Mouse (Mus musculus) megakaryocyte, embryonic 14.5 days (primary cell): ENCODE data around the gene Adamtsl1. TPM values are rescaled to one million over a fixed set of nuclear protein-coding genes. Genes with fewer than 3 reads are reported as not detected.

Source experiments
- H3K27me3 ChIP-seq: replicated peaks from 2 replicates; pipeline ENCODE3; 2012; ENCODE audit warnings: inconsistent platforms
- H3K36me3 ChIP-seq: replicated peaks from 2 replicates; pipeline ENCODE3; 2012; ENCODE audit warnings: low read length, inconsistent platforms, mixed read lengths
- H3K4me1 ChIP-seq: 2 replicates; pipeline ENCODE4 v1.6.1; 2012; ENCODE audit warnings: inconsistent platforms
- H3K4me3 ChIP-seq: replicated peaks from 2 replicates; pipeline ENCODE3; 2012; ENCODE audit warnings: moderate library complexity, mild to moderate bottlenecking, inconsistent platforms
- H3K9me3 ChIP-seq: 2 replicates; pipeline ENCODE4 v1.6.1; 2012; ENCODE audit warnings: inconsistent platforms
- FLI1 ChIP-seq: IDR thresholded peaks from 2 replicates; pipeline ENCODE4 v1.6.1; 2012; ENCODE audit warnings: low read length, inconsistent platforms, mixed read lengths
- GATA1 ChIP-seq: IDR thresholded peaks from 3 replicates; pipeline ENCODE4 v1.6.1; 2012; ENCODE audit warnings: mixed read lengths, low read length, inconsistent platforms, borderline replicate concordance
- polyA plus RNA-seq: library from polyadenylated mRNA; stranded (reverse); fragments of >175 nt; gene quantifications from 2 replicates; pipeline ENCODE4 v1.2.3, GENCODE M21; 2012; ENCODE audit warnings: low replicate concordance; ENCODE audit not compliant: insufficient read depth

Gene Adamtsl1
- polyA plus RNA-seq, result 0.44 and 2.0 TPM in 2 replicates

DNA sequence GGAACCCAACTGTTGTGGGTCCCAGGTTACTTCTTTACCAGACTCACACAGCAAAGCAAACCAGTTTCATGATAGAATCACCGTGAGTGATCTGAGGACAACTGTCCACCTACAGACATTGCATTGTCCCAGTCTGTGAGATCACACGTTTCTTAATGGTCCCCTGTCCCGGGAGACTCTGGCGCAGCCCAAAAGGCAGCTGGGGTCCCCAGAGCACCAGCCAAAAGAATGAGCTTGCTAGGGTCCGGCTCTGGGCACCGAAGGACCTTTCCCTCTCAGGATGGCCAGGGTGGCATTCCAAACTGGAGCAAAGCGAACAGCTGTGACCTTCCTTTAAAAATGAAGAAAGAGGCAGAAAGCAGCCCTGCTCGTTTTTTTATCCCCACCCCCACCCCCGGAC lies at the start of gene Adamtsl1:
TSS of gene Adamtsl1 (plus strand) at position 381 of the 400 bp plus-strand sequence.
- H3K36me3 ChIP-seq, result no peaks in the 10 kb centered on the region
- H3K27me3 ChIP-seq, result peaks cover 8% of the 10 kb centered on the region
- H3K4me3 ChIP-seq, result peak within 1 kb of the TSS; percentile 65
- peaks cover 4% of the 10 kb centered on the region; the same call in 1 of the 2 replicates for H3K4me1 ChIP-seq
- TF ChIP-seq FLI1 (no peak), GATA1 (no peak)
- H3K9me3 ChIP-seq, result no peaks in the 10 kb centered on the region

DNA sequence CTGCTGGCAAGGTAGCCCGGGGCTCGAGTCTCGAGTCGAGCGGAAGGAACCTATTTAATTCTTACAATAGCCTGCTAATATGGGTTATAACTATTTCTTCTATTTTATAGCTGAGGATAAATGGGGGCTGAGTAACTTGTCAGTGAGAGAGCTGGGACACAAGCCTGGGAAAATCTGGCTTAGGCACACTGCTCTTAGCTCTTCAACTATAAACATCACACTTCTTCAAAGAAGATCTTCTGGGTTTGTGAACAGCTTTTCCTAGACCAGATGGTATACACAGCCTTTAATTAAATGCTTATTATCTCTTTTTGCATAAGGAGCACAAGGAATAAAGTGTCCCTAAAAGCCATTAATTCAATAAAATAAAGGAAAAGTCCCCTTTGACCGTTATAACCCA lies 30.4 kb upstream of the Adamtsl1 start:
- Histone ChIP-seq H3K4me1 (no peaks in the 10 kb centered on the region), H3K9me3 (no peaks in the 10 kb centered on the region), H3K27me3 (no peaks in the 10 kb centered on the region), H3K36me3 (no peaks in the 10 kb centered on the region), H3K4me3 (no peak overlapping the region)
- no peak for TF ChIP-seq GATA1
- TF ChIP-seq FLI1, result no peak

DNA sequence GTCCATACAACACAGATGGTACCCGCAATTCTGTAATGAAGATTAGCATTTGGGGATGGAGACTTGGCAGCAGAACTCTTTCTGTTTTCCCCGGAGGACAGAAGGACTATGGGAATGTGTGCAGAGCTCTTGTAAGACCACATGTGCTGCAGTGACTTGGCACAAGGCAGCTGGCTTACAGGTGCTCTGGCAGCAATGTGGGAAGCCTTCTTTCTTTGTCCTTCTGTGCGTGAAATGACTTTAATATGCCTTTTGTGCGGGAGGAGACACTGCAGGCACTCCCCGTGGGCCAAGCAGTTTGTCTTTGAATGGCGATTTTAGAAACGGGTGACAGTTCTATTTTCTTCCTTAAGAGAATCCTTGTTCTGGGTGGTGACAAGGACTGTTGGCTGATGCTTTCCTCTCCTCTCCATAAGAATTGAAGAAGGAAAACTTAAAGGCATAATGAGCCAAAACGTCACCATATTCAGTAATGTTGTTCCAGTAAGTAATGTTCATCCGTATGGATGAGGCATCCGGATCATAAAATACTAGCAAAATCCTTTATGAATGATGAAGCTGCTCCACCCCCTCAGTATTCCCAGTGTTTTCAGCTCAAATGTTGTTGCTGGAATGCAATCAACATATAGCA lies 27.5 kb upstream of the Adamtsl1 start:
- Histone ChIP-seq H3K27me3 (no peaks in the 10 kb centered on the region), H3K36me3 (no peaks in the 10 kb centered on the region), H3K4me1 (no peaks in the 10 kb centered on the region), H3K4me3 (no peak overlapping the region), H3K9me3 (no peaks in the 10 kb centered on the region)
- TF ChIP-seq FLI1 (no peak), GATA1 (no peak)

DNA sequence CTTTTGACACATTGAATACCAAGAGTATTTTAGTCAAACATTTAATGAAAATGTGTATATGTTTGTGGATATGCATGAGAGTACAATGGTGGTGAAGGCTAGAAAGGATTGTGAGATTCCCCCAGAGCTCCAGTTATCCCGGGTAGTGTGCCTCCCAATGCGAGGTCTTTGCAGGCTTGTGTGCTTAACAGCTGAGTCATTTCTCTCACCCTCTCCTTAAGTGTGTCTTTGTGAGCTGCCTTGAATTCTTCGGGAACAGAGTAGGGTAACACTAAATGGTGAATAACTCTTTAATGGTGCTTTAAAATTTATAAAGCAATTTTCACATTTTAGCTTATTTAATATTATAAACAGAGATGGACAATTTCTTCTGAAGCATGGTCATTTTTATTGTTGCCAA lies 8.3 kb upstream of the Adamtsl1 start:
- Histone ChIP-seq H3K4me1 (no peaks in the 10 kb centered on the region), H3K4me3 (no peak overlapping the region), H3K9me3 (no peaks in the 10 kb centered on the region), H3K36me3 (no peaks in the 10 kb centered on the region), H3K27me3 (no peaks in the 10 kb centered on the region)
- TF ChIP-seq GATA1 (no peak), FLI1 (no peak)

DNA sequence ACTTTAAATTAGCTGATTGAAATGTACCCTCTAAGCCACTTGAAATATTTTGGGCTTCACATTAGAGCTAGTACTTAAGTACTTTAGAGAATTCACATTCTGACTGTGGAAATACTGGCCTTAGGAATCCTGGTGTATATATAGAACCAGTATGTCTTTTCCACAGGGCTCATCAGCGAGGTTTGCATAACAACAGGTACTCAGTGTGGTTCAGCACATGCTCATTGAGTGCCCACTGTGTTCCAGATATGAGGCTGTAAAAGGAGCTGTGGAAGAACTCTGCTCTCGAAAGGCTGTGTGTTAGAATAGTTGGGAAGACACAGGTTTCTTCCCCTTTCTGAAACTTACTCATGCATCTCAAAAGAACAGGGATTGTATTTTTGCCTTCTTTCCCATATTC lies 7.0 kb upstream of the Adamtsl1 start:
- TF ChIP-seq GATA1, result no peak
- no peak for TF ChIP-seq FLI1

DNA sequence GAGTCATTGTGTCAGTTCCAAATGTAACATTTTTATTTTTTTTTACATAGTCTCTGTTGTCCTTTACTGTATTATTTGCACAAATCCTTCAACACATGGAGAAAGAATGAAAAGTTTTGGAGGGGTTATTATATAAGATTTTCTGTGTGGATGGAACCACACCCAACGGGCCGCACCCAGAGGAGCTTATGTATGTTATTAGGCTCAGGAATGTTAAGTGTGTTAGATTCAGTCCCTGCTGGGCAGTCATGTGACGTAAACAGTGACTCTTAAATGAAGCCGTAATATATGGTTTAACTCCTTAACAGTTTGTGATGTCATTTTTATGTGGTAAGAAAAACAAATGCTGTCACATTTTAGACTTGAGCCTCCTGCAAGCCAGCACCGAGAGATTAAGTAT lies 6.5 kb upstream of the Adamtsl1 start:
- no peaks in the 10 kb centered on the region for H3K4me1 ChIP-seq
- TF ChIP-seq FLI1 (no peak), GATA1 (no peak)
- no peaks in the 10 kb centered on the region for H3K27me3 ChIP-seq
- H3K36me3 ChIP-seq, result no peaks in the 10 kb centered on the region
- no peaks in the 10 kb centered on the region for H3K9me3 ChIP-seq
- H3K4me3 ChIP-seq, result no peak overlapping the region

More for the DNA sequence above, 7.0 kb upstream of the Adamtsl1 start:
- no peaks in the 10 kb centered on the region for H3K36me3 ChIP-seq
- no peaks in the 10 kb centered on the region for H3K4me1 ChIP-seq
- no peaks in the 10 kb centered on the region for H3K9me3 ChIP-seq
- H3K27me3 ChIP-seq, result no peaks in the 10 kb centered on the region
- H3K4me3 ChIP-seq, result no peak overlapping the region

DNA sequence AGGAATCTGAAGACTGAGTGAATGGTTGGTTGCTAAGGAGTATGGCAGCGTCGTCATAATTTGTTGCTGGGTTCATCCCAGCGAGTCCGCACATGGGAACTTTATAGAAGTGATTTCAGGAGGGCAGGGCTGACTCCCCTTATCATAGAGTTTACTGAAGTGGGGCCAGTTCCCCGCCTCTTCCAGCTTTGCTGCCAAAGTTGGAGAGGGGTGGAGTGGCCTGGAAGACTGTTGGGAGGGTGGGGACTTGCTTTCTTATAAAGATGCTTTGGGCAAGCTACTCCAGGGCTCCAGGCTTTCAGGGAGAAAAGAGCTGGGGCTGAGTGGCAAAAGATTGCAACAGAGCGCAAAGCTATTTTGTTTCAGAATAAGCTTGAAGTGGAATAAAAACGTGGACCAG lies 684 bp upstream of the Adamtsl1 start:
- Histone ChIP-seq H3K27me3 (peaks cover 8% of the 10 kb centered on the region), H3K9me3 (no peaks in the 10 kb centered on the region), H3K4me1 (peaks cover 4% of the 10 kb centered on the region; the same call in 1 of the 2 replicates), H3K36me3 (no peaks in the 10 kb centered on the region), H3K4me3 (no peak overlapping the region)
- TF ChIP-seq FLI1 (no peak), GATA1 (no peak)

DNA sequence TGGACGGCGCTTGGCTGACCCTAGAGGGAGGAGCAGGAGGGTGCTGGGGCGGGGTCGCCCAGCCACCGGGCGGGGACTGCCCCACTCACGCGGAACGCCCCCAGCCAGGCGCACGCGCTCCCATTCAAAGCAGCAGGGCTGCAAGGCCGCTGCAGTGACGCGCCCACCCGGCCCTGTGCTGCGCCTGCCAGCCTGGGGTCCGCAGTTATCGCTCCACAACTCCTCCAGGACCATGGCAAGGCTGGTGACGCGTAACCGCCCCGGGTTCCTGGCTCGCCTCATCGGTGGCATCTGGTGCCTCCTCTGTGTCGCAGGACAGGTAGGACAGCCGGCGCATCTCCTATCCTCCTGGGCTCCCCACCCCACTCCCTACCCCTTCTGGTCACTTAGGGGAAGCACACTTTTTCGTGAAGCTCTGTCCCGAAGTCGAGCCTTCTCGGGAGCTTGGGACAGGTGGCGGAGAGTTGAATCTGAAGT lies 271 bp downstream of the Adamtsl1 start:
- no peaks in the 10 kb centered on the region for H3K36me3 ChIP-seq
- TF ChIP-seq GATA1 (no peak), FLI1 (no peak)

DNA sequence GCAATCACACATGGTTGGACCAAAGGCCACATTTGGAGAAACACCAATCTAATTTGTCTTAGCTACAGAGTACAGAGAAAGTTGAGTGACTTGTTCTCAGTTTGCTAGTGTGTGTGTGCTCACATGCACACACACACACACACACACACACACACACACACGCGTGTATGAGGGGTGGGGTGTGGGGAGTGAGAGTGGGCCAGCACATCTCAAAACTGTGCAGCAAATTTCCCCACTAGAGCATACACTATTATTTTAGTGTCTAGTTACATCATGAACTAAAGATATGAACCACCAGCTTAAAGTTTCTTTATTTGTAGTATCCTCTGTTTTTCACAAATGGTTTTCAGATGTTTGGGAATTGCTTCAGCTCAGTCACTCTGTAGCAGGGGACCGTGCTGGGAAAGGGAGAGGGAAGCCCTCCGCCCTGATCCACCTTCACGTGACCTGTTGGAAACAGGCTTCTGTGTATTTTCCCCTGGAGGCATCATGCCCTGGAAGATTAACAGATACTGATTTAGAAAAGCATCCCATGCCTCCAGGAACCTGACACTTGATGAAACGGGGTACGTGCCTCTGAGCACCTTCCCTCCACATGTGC lies 13.1 kb downstream of the Adamtsl1 start:
- Histone ChIP-seq H3K4me3 (no peak overlapping the region), H3K4me1 (no peaks in the 10 kb centered on the region), H3K27me3 (no peaks in the 10 kb centered on the region), H3K36me3 (no peaks in the 10 kb centered on the region), H3K9me3 (0 out of 2 replicates have a peak, but pooled peaks cover 3% of the 10 kb centered on the region)
- TF ChIP-seq GATA1, result no peak
- TF ChIP-seq FLI1, result no peak

More for the DNA sequence above, 271 bp downstream of the Adamtsl1 start:
- Histone ChIP-seq H3K4me3 (peak overlapping the region; percentile 65), H3K27me3 (peaks cover 8% of the 10 kb centered on the region), H3K4me1 (peaks cover 4% of the 10 kb centered on the region; the same call in 1 of the 2 replicates), H3K9me3 (no peaks in the 10 kb centered on the region)

DNA sequence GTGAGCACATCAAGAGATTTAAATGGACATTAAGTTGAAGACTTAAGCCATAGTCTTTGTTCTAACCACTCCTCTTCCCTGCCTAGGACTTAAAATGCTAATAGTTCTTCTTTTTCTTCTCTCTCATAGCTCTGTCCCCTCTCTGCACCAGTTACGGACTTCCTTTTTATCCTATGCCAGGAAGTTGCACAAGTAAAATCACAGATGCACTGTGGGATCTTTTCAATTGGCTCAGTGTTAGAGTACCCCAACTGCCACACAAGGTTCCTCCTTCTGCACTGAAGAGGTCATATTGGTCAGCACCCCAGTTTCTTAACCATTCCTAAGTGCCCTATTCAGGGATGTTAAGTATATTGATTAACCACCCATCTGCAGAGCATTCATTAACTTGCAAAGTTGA lies 15.9 kb downstream of the Adamtsl1 start:
- Histone ChIP-seq H3K4me1 (no peaks in the 10 kb centered on the region), H3K27me3 (no peaks in the 10 kb centered on the region), H3K36me3 (no peaks in the 10 kb centered on the region), H3K9me3 (0 out of 2 replicates have a peak, but pooled peaks cover 3% of the 10 kb centered on the region), H3K4me3 (no peak overlapping the region)
- TF ChIP-seq GATA1 (no peak), FLI1 (no peak)

DNA sequence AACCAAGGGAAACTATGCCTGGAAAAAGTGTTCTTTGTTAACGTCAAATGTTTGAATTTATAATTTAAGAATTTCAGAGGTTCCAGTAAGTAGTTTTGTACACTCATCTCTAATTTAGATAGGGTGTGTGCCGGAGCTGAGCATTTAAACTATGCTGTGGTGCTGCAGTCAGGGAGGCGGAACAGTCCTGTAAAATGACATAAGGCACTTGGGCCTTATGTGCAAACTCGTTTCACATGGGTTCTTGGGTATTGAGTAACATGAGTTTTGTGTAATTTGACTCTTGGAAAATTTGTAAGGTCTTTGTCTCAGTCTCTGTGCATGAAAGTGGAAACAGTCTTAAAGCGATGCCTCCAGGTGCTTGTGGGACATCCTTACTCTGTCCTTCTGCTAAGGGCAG lies 25.7 kb downstream of the Adamtsl1 start:
- no peaks in the 10 kb centered on the region for H3K36me3 ChIP-seq

More for the DNA sequence above, 25.7 kb downstream of the Adamtsl1 start:
- no peaks in the 10 kb centered on the region for H3K4me1 ChIP-seq
- no peaks in the 10 kb centered on the region for H3K9me3 ChIP-seq
- no peaks in the 10 kb centered on the region for H3K27me3 ChIP-seq
- H3K4me3 ChIP-seq, result no peak overlapping the region
- no peak for TF ChIP-seq GATA1
- TF ChIP-seq FLI1, result no peak
